Mouse (Mus musculus): ENCODE results near the gene Tbx3.

GRCm38 (mm10) chr5:119665739-119666138 lies 4.7 kb upstream of the Tbx3 start:
- TF ChIP-seq ZC3H11A (IDR thresholded peaks at IDR 0.05; ENCODE audit: borderline replicate concordance, low read depth, low read length) (no peak), HCFC1 (IDR thresholded peaks at IDR 0.05; ENCODE audit: borderline replicate concordance, insufficient read depth, low read length) (no peak), ZNF384 (IDR thresholded peaks at IDR 0.05; ENCODE audit: low read depth, low read length) (no peak)
